Mouse (Mus musculus) midbrain, embryonic 12.5 days (tissue): ENCODE results near the gene G430095P16Rik. TPM values are rescaled to one million over a fixed set of nuclear protein-coding genes. Genes with fewer than 3 reads are reported as not detected.
A peak's percentile ranks its signal among the peaks of the same experiment; 100 is the strongest.

Experiments
- ATAC-seq: fragments of 200-750 bp; cut with Nextera tagmentation; 2 replicates; pipeline ENCODE4 v1.8.0; 2017; ENCODE audit warnings: low read depth, moderate TSS enrichment, moderate library complexity; ENCODE audit not compliant: low FRiP score
- H3K27ac ChIP-seq: fragments of 300-500 bp; sonication (generic); replicated peaks from 2 replicates; pipeline ENCODE4 v1.5.1; 2016; ENCODE audit warnings: mild to moderate bottlenecking
- H3K27me3 ChIP-seq: fragments of 300-500 bp; sonication (generic); 2 replicates; pipeline ENCODE4 v1.6.1; 2016; ENCODE audit warnings: mild to moderate bottlenecking
- H3K36me3 ChIP-seq: fragments of 300-500 bp; sonication (generic); 2 replicates; pipeline ENCODE4 v1.6.1; 2016
- H3K4me1 ChIP-seq: fragments of 300-500 bp; sonication (generic); 2 replicates; pipeline ENCODE4 v1.6.1; 2016
- H3K4me2 ChIP-seq: fragments of 300-500 bp; sonication (generic); replicated peaks from 2 replicates; pipeline ENCODE4 v1.6.1; 2016; ENCODE audit warnings: mild to moderate bottlenecking, moderate library complexity
- H3K4me3 ChIP-seq: fragments of 300-500 bp; sonication (generic); 2 replicates; pipeline ENCODE4 v1.5.1; 2016; ENCODE audit warnings: mild to moderate bottlenecking
- H3K9ac ChIP-seq: fragments of 300-500 bp; sonication (generic); replicated peaks from 2 replicates; pipeline ENCODE4 v1.6.1; 2016; ENCODE audit warnings: mild to moderate bottlenecking, moderate library complexity
- H3K9me3 ChIP-seq: fragments of 300-500 bp; sonication (generic); 2 replicates; pipeline ENCODE4 v1.6.1; 2016; ENCODE audit warnings: mild to moderate bottlenecking
- WGBS: fragments of 180-500 bp; shearing (Covaris S2); methylation state at CpG from one replicate; pipeline ENCODE4 v1.1.7; 2016; 5-methylcytosine and 5-hydroxymethylcytosine counted together
- polyA plus RNA-seq: library from polyadenylated mRNA; unstranded; fragments of >200 nt; fragmentation: Nextera tagmentation; extraction: Ambion mirVana; gene quantifications from 2 replicates; pipeline ENCODE4 v1.2.1, GENCODE M21; 2016

G430095P16Rik gene
- polyA plus RNA-seq, 1 experiment from 2014 or later: 2.4 TPM

- no peaks in the 10 kb centered on the region for H3K36me3 ChIP-seq
- peak overlapping the region; percentile 30 for H3K4me2 ChIP-seq
- peak overlapping the region; percentile 31; the same call in 1 of the 2 replicates for H3K9ac ChIP-seq
- WGBS: 2% methylated on average over 56 of the region's 61 CpGs
- ATAC-seq: no peak
- H3K4me3 ChIP-seq: peak overlapping the region; percentile 31
- peaks cover 60% of the 10 kb centered on the region for H3K4me1 ChIP-seq
- H3K9me3 ChIP-seq: no peaks in the 10 kb centered on the region
- H3K27ac ChIP-seq: peak overlapping the region; percentile 40; the same call in 1 of the 2 replicates
- H3K27me3 ChIP-seq: peaks cover 96% of the 10 kb centered on the region
Measured at GRCm38 (mm10) chr8:84704867-84705831, 17.7 kb upstream of the G430095P16Rik start.

- Histone ChIP-seq H3K9me3 (no peaks in the 10 kb centered on the region), H3K4me3 (peak overlapping the region; percentile 31), H3K4me2 (peak overlapping the region; percentile 30), H3K4me1 (peaks cover 64% of the 10 kb centered on the region), H3K36me3 (no peaks in the 10 kb centered on the region), H3K27me3 (peaks cover 94% of the 10 kb centered on the region), H3K9ac (no peak overlapping the region), H3K27ac (0 out of 2 replicates have a peak overlapping the region, but pooled peaks have one; percentile 40)
- WGBS: under 1% methylated on average over 12 of the region's 12 CpGs
- no peak for ATAC-seq
Measured at GRCm38 (mm10) chr8:84705960-84706359, 16.8 kb upstream of the G430095P16Rik start.

- Histone ChIP-seq H3K9ac (peak overlapping the region; percentile 32; the same call in 1 of the 2 replicates), H3K4me2 (peak overlapping the region; percentile 26), H3K4me3 (peak overlapping the region; percentile 29), H3K36me3 (no peaks in the 10 kb centered on the region), H3K27me3 (peaks cover 93% of the 10 kb centered on the region), H3K27ac (peak overlapping the region; percentile 20), H3K4me1 (peaks cover 65% of the 10 kb centered on the region), H3K9me3 (no peaks in the 10 kb centered on the region)
- no peak for ATAC-seq
- WGBS: 1% methylated on average over 45 of the region's 45 CpGs
Measured at GRCm38 (mm10) chr8:84706610-84707266, 16.1 kb upstream of the G430095P16Rik start.

GRCm38 (mm10) chr8:84707267-84707883 lies 15.4 kb upstream of the G430095P16Rik start:
- Histone ChIP-seq H3K9me3 (no peaks in the 10 kb centered on the region), H3K27me3 (peaks cover 92% of the 10 kb centered on the region), H3K4me1 (peaks cover 71% of the 10 kb centered on the region), H3K4me2 (peak overlapping the region; percentile 26), H3K36me3 (no peaks in the 10 kb centered on the region), H3K4me3 (peak overlapping the region; percentile 29), H3K9ac (peak overlapping the region; percentile 26; the same call in 1 of the 2 replicates), H3K27ac (peak overlapping the region; percentile 50)
- 2% methylated on average over 22 of the region's 22 CpGs for WGBS
- no peak for ATAC-seq

GRCm38 (mm10) chr8:84708071-84708541 lies 14.7 kb upstream of the G430095P16Rik start:
- no peaks in the 10 kb centered on the region for H3K9me3 ChIP-seq
- H3K27me3 ChIP-seq: peaks cover 90% of the 10 kb centered on the region
- ATAC-seq: no peak
- no peak overlapping the region; the same call in 1 of the 2 replicates for H3K9ac ChIP-seq
- no peaks in the 10 kb centered on the region for H3K36me3 ChIP-seq
- peak overlapping the region; percentile 50; the same call in 1 of the 2 replicates for H3K27ac ChIP-seq
- peaks cover 77% of the 10 kb centered on the region for H3K4me1 ChIP-seq
- H3K4me3 ChIP-seq: peak overlapping the region; percentile 29; the same call in 1 of the 2 replicates
- 2% methylated on average over 15 of the region's 15 CpGs for WGBS
- peak overlapping the region; percentile 26 for H3K4me2 ChIP-seq

- WGBS: 8% methylated on average over 12 of the region's 12 CpGs
- Histone ChIP-seq H3K9ac (0 out of 2 replicates have a peak overlapping the region, but pooled peaks have one; percentile 39), H3K9me3 (no peaks in the 10 kb centered on the region), H3K27me3 (peaks cover 90% of the 10 kb centered on the region), H3K4me1 (peaks cover 82% of the 10 kb centered on the region), H3K4me2 (no peak overlapping the region), H3K4me3 (no peak overlapping the region), H3K27ac (0 out of 2 replicates have a peak overlapping the region, but pooled peaks have one; percentile 8), H3K36me3 (no peaks in the 10 kb centered on the region)
- peak; percentile 59 for ATAC-seq
Measured at GRCm38 (mm10) chr8:84708774-84709475, 13.9 kb upstream of the G430095P16Rik start.

GRCm38 (mm10) chr8:84709931-84710330 lies 12.9 kb upstream of the G430095P16Rik start:
- Histone ChIP-seq H3K27ac (0 out of 2 replicates have a peak overlapping the region, but pooled peaks have one; percentile 8), H3K27me3 (peaks cover 90% of the 10 kb centered on the region), H3K9me3 (no peaks in the 10 kb centered on the region), H3K9ac (no peak overlapping the region), H3K36me3 (no peaks in the 10 kb centered on the region), H3K4me1 (peaks cover 85% of the 10 kb centered on the region), H3K4me3 (no peak overlapping the region), H3K4me2 (no peak overlapping the region)
- ATAC-seq: no peak
- WGBS: 91% methylated on average over 1 of the region's 1 CpGs

- Histone ChIP-seq H3K4me2 (peak overlapping the region; percentile 13; the same call in 1 of the 2 replicates), H3K36me3 (no peaks in the 10 kb centered on the region), H3K27ac (peak overlapping the region; percentile 92), H3K27me3 (peaks cover 92% of the 10 kb centered on the region), H3K9me3 (no peaks in the 10 kb centered on the region), H3K4me3 (no peak overlapping the region), H3K9ac (peak overlapping the region; percentile 4; the same call in 1 of the 2 replicates), H3K4me1 (peaks cover 86% of the 10 kb centered on the region)
- 44% methylated on average over 3 of the region's 3 CpGs for WGBS
- no peak for ATAC-seq
Measured at GRCm38 (mm10) chr8:84711312-84711711, 11.5 kb upstream of the G430095P16Rik start.

GRCm38 (mm10) chr8:84711933-84712758 lies 10.7 kb upstream of the G430095P16Rik start:
- Histone ChIP-seq H3K4me3 (no peak overlapping the region), H3K9ac (peak overlapping the region; percentile 4; the same call in 1 of the 2 replicates), H3K4me1 (peaks cover 84% of the 10 kb centered on the region), H3K27me3 (peaks cover 90% of the 10 kb centered on the region), H3K9me3 (no peaks in the 10 kb centered on the region), H3K4me2 (peak overlapping the region; percentile 13; the same call in 1 of the 2 replicates), H3K36me3 (no peaks in the 10 kb centered on the region), H3K27ac (peak overlapping the region; percentile 92)
- 15% methylated on average over 11 of the region's 11 CpGs for WGBS
- ATAC-seq: peak; percentile 89

- 15% methylated on average over 3 of the region's 3 CpGs for WGBS
- H3K9ac ChIP-seq: 0 out of 2 replicates have a peak overlapping the region, but pooled peaks have one; percentile 34
- H3K9me3 ChIP-seq: no peaks in the 10 kb centered on the region
- H3K27ac ChIP-seq: peak overlapping the region; percentile 92
- peaks cover 78% of the 10 kb centered on the region for H3K4me1 ChIP-seq
- H3K4me2 ChIP-seq: no peak overlapping the region
- peaks cover 90% of the 10 kb centered on the region for H3K27me3 ChIP-seq
- H3K4me3 ChIP-seq: no peak overlapping the region
- H3K36me3 ChIP-seq: no peaks in the 10 kb centered on the region
- peak; percentile 50 for ATAC-seq
Measured at GRCm38 (mm10) chr8:84712759-84713120, 10.1 kb upstream of the G430095P16Rik start.
